Mouse (Mus musculus): ENCODE results near the gene Tnks2.

GRCm38 (mm10) chr19:36922936-36923335, 88.9 kb downstream of the Tnks2 start:
- no peak for TF ChIP-seq CTCF (IDR thresholded peaks at IDR 0.05; ENCODE audit: low read depth)
- no peak for TF ChIP-seq EP300 (optimal IDR thresholded peaks at IDR 0.05)
